Mouse (Mus musculus) frontal cortex, postnatal 36 days (tissue): Measurements from ENCODE around the gene Zfp281.
A peak's percentile ranks its signal among the peaks of the same experiment; 100 is the strongest.

ENCODE experiments used
- DNase-seq, 2 experiments: peaks; one replicate each; pipeline ENCODE4 v3.0.0; 2022; ENCODE audit warnings: low spot score in 2 of 2

Zfp281 gene

GRCm38 (mm10) chr1:136624146-136625018 lies at the start of gene Zfp281:
Zfp281 (plus strand) TSS chr1:136624901.
- DNase-seq: peak; percentile 95

GRCm38 (mm10) chr1:136577890-136578663 lies 46.6 kb upstream of the Zfp281 start:
- DNase-seq: no peak

DNA sequence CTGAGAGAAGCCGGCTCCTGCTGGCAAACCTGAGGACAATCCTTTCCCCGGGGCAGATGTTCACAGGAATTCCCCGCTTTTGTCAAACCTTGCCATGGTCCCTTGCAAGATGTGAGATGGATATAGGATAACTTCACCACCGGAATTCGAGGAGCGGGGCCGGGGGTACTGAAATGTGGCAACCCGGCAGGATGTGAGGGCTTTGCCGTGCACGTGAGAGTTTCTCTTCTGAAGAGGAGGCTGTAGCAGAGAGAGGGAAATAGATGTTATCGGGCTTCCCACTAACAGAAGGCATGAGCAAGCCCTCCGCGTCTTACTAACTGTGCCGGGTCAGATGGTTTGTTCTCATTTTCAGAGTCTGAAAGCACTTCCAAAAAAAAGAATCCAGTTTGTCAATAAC lies 45.3 kb upstream of the Zfp281 start:
- no peak for DNase-seq

GRCm38 (mm10) chr1:136580266-136580665 lies 44.4 kb upstream of the Zfp281 start:
- no peak for DNase-seq

- DNase-seq: no peak
Observed at GRCm38 (mm10) chr1:136581841-136582240, 42.9 kb upstream of the Zfp281 start.

DNA sequence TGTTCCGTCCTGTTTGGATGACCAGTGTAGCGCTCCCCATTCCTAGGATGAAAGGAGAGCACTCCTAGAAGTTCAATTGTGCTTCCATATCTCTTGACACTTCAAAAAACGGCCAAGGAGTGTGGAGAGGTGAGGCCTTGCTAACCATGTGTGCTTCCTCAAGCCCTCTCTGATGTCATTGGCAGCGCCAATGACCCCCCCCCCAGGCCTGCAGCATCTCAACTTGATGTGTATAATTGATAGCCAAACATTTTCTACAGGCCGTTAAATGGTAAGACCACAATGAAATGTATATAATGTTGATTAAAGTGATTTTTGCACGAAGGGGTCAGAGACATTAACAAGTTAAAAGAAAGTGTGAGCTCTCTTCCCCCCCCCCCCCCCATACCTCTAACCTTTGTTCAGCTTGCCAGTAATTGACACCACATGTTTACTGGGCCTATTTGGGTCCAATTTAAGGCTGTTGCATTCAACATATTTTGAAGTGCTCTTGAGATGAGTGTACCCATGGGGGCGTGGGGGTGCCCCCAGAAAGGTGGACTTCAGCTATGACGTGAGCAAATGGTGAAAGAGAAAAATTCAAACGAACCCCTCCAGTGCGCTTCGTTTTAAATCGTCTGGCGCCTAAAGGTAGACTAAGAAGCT lies 36.8 kb upstream of the Zfp281 start:
- DNase-seq: no peak

GRCm38 (mm10) chr1:136588908-136589307 lies 35.8 kb upstream of the Zfp281 start:
- peak; percentile 17 to 41 for DNase-seq

DNA sequence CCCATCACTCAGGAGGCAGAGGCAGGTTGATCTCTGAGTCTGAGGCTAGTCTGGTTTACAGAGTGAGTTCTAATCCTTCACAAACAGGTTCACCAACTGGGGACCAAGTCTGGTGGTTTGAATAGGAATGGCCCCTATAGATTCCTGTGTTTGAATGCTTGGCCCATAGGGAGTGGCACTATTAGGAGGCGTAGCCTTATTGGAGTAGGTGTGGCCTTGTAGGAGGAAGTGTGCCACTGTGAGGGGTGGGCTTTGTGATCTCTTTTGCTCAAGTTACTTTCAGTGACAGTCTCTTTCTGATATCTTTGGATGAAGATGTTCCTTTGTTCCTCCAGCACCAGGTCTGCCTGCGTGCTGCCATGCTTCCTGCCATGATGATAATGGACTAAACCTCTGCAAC lies 32.0 kb upstream of the Zfp281 start:
- DNase-seq: no peak

DNA sequence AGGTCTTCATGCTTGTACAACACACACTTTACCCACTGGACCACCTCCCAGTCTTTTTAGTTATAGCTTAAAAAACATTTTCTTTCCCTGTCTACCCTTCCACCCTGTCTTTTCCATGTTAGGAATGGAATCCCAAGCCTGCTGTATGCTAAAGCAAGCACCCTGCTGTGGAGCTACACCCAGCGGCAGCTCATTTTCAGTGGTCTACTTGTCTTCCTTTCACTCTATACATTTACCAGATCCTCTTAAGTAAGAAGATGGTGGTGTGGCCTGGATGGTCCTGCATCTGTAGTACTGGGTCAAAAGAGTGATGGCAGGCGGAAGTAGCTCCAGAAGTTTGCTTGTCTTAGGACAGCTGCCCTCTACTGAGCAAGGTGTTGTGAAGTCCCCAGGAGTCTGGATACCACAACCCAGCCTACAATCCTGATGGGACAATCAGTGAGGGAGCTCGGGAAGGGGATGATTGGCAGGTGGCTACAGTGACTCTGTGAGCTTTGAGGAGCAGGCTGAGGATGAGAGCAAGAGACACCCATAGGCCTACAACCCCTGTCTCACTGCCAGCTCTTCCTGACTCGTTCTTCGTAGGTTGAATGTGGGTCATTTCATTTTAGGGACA lies 30.4 kb upstream of the Zfp281 start:
- no peak for DNase-seq

DNA sequence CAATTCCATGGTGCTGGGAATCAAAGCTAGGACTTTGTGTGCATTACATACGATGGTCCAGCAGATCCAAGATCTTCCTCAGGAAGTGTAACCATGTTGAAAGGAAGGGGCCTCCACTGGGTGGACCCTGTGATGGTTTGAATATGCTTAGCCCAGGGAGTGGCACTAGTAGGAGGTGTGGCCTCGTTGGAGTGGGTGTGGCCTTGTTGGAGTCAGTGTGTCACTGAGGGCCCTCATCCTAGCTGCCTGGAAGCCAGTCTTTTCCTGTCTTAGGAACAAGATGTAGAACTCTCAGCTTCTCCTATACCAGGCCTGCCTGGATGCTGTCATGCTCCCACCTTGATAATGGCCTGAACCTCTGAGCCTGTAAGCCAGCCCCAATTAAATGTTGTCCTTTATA lies 27.9 kb upstream of the Zfp281 start:
- no peak for DNase-seq

- no peak for DNase-seq
Observed at GRCm38 (mm10) chr1:136598286-136598685, 26.4 kb upstream of the Zfp281 start.

GRCm38 (mm10) chr1:136600067-136600466 lies 24.6 kb upstream of the Zfp281 start:
- no peak for DNase-seq

- DNase-seq: no peak
Observed at GRCm38 (mm10) chr1:136600647-136601345, 23.9 kb upstream of the Zfp281 start.

DNA sequence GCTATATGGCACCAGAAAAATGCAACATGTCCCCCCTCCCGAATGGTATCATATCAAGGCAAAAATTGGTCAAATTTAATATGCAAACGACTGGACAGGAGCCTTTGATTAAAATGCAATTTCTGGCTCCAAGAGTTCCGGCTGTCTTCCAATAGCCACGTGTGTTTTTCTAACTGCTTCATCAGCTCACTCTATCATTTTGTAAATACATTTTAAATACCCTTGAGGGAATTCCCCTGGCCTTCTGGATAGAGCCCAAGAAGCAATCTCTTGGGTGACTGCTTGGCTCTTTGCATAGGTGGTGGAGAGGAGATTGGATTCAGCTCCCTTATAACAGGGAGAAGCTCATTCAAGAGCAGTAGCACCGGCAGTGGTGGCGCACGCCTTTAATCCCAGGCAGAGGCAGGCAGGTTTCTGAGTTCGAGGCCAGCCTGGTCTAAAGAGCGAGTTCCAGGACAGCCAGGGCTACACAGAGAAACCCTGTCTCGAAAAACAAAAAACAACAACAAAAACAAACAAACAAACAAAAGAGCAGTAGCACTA lies 23.3 kb upstream of the Zfp281 start:
- no peak for DNase-seq

DNA sequence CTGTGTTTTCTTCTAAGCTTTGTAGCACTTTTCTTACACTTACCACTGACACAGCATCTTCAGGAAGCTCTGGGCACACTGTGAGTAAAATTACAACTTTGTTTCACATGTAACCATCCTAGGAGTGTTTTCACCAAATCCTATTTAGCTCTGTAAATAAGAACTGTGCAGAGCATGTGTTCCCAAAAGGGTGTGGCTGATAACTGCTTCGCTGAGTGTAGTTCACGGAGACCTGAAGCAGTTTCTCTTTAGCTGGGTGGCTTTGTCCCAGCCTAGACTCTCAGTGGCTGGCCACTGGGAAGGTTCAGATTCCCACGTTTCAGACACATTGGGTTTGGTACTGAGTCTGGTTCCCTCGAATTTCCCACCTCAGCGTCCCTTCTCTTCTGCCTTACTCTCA lies 22.4 kb upstream of the Zfp281 start:
- DNase-seq: no peak

DNA sequence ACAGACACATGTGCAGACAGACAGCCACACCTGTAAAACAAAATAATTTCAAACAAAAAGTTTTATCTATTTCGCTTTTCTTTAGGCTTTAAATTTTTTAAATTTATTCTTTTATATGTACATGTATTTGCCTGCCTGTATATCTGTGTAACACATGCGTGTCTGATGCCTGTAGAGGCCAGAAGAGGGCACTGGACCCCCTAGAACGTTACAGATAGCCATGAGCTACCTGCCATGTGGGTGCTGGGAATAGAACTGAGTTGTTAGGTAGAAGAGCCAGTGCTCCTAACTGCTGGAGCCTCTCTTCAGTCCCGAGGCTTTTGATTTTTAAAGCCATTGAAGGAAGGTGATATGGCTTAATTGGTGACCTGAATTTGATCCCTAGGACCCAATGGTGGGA lies 20.5 kb upstream of the Zfp281 start:
- no peak for DNase-seq

GRCm38 (mm10) chr1:136605790-136606189 lies 18.9 kb upstream of the Zfp281 start:
- DNase-seq: no peak

- no peak for DNase-seq
Observed at GRCm38 (mm10) chr1:136606278-136606677, 18.4 kb upstream of the Zfp281 start.

DNA sequence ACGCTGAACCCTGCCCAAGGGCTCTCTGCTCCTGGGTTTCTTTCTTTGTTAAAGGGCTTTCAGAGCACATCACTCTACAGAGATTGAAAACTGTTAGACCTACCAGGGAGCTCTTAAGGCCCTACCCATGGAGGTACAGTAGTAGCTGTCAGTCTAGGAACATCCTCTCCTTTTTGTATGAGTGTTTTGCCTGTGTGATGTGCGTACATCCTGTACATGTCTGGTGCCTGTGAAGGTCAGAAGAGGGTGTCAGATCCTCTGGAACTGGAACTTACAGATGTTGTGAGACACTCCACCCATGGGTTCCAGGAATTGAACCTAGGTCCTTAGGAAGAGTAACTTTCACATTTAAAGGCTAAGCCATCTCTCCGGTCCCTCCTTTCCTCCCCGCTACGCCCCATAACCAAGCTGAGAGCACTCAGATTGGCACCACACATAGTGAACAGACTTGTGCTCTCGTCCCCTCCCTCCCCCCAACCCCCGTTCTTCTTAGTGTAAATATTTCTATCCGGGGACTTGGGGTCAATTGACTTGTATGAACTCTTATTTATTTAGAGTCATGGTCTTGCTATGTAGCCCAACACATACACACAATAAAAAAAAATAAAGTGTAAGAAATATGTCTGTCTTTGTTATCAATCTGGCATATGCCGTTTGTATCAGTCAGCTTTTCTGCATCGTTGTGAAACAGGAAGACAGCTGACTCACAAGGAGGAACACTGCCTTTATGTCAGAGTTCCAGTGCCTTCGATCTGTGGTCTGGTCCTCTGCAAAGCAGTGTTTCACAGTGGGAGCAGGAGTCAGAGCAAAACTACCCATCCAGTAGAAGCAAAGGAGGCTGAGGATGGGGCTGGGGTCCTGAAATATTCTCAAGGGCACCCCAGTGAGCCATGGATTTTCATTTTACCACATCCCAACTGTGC lies 16.1 kb upstream of the Zfp281 start:
- DNase-seq: no peak

DNA sequence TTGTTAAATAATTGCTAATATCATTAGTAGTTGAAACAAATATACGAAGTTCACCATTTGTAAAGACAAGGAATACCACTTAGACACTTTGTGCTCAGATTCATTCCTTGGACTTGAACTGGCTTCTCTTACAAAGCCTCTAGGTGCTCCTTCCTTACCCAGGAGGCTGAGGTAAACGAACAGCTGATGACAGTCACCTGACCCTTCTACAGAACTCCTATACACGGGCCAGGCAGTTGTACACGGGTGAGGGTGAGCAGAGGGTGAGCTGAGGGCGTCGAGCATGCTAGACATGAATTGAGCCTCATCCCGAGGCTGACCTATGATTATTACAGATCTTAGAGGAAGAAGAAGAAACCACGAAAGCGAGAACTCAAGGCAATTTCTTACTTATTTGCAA lies 12.9 kb upstream of the Zfp281 start:
- no peak for DNase-seq
